Mouse (Mus musculus) ovary, postnatal 14 days (tissue): ENCODE measurements around the gene Sstr3.

Source experiments
- DNase-seq: peaks from one replicate; pipeline ENCODE4 v3.0.0; 2022; ENCODE audit warnings: low spot score

Gene Sstr3

DNA sequence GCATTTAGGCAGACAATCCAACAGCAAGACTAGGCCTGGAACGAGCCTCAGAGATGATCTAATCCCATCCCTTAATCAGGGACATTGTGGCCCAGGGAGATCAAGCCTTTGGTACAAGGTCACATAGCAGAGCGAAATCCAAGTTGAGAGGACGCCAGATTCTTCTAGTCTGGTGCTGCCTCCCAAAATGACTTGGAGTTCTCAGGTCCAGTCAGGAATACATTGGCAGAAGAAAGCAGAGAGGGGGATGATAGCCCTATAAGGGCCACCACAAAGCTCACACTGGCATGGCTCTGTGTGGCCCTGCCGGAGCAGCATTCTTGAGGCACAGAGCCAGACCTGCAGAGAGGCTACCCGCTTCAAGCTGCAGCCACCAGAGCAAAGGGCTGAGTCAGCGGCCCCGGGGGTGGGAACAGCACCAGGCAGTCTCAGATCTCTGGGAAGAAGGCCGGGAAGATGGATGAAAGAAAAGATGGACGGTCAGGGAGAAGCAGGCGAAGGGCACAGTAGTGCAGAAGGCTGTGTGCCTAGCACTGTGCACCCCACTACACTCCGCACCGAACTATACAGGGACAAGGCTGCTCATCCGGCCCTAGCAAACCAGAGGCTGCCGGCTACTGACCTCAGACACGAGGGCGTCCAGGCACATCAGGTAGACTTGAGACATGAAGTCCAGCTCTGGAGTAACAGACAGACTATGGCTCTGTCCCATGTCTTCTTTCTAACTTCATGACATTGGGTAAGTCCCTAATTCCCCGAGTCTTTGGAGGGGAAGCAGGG is 13.6 kb downstream of the Sstr3 start, which contains the start of gene C1qtnf6:
Gene C1qtnf6, minus strand, starts transcription at position 746 of the 780 bp plus-strand sequence.
- DNase-seq = no peak

DNA sequence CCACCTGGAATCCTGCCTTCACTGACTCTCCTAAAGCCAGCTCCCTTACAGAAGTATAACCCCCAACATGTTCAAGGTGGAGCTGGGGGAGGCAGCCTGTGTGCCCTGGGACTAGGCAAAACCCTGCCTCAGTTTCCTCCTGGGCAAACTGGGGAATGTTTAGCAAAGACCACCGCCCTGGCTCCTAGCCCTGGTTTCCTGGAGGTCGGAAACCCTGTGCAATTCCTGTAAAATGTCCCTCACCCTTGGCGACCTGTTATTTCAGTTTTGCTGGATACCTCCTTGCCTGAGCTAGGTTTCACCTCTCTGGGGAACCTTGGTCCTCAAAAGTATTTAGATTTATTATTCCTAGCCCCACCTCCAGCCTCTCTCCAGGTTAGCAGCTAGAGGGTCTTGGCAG is 14.3 kb downstream of the Sstr3 start:
- no peak for DNase-seq

GRCm38 (mm10) chr15:78529428-78529990 is 15.0 kb downstream of the Sstr3 start:
- DNase-seq = peak; percentile 48

- DNase-seq = no peak
Measured at GRCm38 (mm10) chr15:78528726-78529411, 15.6 kb downstream of the Sstr3 start.

- no peak for DNase-seq
Measured at GRCm38 (mm10) chr15:78527973-78528372, 16.5 kb downstream of the Sstr3 start.

GRCm38 (mm10) chr15:78524163-78524562 is 20.3 kb downstream of the Sstr3 start:
- DNase-seq = no peak

- no peak for DNase-seq
Measured at GRCm38 (mm10) chr15:78521892-78522291, 22.6 kb downstream of the Sstr3 start.

- DNase-seq = no peak
Measured at GRCm38 (mm10) chr15:78521331-78521730, 23.2 kb downstream of the Sstr3 start.

GRCm38 (mm10) chr15:78520112-78520715 is 24.3 kb downstream of the Sstr3 start:
- no peak for DNase-seq

GRCm38 (mm10) chr15:78518221-78518620 is 26.3 kb downstream of the Sstr3 start:
- no peak for DNase-seq

DNA sequence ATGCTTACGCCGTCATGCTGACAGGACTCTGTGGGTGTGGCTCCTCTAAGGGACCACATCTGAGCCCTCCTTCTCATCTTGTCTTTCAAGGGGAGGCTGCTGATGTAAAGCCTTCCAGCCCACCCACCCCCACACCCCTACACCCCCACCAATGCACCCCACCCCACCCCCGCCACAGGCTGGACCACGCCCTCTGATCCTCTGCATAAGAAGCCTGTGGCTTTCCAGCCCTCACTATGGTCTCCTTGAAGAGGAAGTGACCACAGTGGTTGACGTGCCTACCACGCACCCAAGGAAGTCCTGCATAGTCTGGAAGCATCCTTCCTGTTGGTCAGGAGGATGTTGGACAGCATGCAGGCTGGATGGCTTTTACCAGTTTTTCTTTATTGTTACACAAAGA is 28.7 kb downstream of the Sstr3 start:
- DNase-seq = no peak

GRCm38 (mm10) chr15:78514393-78515146 is 29.9 kb downstream of the Sstr3 start:
- peak; percentile 73 for DNase-seq

DNA sequence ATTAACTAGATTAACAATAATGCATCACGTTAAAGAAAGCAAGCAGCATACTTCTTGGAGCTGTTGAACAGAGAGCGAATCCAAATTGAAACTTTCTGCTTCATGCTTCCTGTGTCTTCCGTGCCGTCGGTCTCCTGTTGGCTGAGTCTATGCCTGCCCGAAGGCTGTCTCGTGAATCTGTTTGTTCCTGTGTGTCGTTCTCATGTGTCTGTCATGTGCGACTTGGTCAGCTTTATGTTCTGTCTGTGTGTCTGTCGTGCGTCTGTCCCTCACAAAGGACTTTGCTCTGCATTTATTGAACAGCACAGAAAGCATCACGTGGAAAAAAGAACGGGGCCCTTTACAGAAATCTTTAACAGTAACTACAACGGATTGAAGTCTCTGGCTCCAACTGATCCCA is 31.5 kb downstream of the Sstr3 start:
- no peak for DNase-seq

DNA sequence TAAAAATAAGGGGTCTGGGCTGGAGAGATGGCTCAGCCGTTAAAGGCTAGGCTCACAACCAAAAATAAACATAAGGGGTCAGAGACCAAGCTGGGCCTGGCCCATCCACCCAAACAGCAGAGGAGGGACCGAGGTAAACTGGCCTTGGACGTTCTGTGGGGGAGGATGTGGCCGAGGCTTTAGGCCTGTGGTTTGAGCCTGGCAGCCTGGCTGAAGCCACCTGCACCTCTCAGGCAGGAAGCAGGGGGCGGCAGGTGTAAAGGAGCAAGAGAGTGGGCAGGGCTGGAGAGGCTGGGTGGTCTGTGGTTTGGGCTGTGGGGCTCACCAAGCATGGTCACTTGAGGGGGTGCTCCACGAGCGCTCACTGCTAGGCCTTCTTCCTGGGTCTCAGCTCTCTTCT is 32.5 kb downstream of the Sstr3 start:
- DNase-seq = no peak

GRCm38 (mm10) chr15:78510736-78511135 is 33.7 kb downstream of the Sstr3 start:
- no peak for DNase-seq

- no peak for DNase-seq
Measured at GRCm38 (mm10) chr15:78510121-78510576, 34.3 kb downstream of the Sstr3 start.

GRCm38 (mm10) chr15:78509297-78509899 is 35.1 kb downstream of the Sstr3 start:
- no peak for DNase-seq

DNA sequence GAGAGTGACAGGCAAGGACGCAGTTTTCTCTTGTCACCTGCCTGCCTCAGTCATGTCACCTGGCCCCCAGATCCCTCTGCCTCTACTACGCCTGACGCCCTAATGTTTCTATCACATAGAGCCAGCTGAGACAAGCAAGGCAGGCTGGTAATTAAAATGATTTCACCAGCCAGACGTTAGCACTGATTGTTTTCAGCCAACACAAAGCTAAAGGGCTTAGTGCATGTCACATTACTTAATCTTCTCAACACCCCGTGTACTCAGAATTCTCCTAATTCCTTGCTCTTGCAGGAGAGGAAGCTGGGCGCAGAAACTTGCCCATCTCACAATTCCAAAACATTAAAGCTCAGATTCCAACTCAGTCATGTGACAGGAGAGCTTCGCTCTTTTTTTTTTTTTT is 36.0 kb downstream of the Sstr3 start:
- no peak for DNase-seq

DNA sequence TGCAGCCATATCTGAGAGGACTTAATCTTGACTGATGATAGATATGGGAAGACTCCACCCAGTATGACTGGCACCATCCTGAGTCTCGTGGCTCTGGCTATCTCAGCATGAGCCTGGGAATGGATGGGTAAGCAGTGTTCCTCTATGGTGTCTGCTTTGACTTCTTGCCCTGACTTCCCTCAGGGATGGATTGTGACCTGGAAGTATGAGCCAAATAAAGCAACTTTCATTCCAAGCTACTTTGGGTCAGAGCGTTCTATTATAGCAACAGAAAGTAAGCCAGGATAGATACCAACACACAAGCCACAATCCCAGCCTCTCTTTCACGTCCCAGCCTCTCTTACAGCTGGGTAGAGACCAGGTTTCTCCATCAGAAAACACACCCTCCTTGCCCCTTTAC is 38.9 kb downstream of the Sstr3 start:
- DNase-seq = no peak

DNA sequence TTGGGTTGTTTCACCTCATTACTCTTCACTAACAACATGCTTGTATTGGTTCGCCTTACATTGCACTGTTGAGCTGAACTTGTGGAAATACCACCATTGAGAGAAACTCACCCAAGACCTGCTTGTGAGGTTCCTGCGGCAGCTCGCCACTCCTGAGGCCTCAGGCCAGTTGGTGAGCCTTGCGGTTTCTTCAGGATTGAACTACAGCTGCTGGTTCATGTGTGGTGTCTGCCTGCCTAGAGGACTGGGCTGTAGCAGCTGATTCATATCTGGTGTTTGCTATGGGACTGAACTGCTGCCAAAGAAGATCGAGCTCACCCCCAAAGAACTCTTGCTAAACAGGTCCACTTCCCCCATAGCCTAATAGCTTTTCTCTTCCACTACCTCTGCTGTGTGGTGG is 39.7 kb downstream of the Sstr3 start:
- no peak for DNase-seq

- DNase-seq = no peak
Measured at GRCm38 (mm10) chr15:78504013-78504412, 40.5 kb downstream of the Sstr3 start.
